Mouse (Mus musculus) MEL (cell line): ENCODE data around the gene Hnf1b. TPM values are rescaled to one million over a fixed set of nuclear protein-coding genes. Genes with fewer than 3 reads are reported as not detected.

ENCODE experiments used
- DNase-seq: peaks from one replicate; pipeline ENCODE4 v3.0.0; 2011; ENCODE audit warnings: low read depth, low spot score
- H3K27ac ChIP-seq: 2 replicates; pipeline ENCODE4 v1.5.1; 2012; ENCODE audit warnings: low read depth, mild to moderate bottlenecking, control low read depth, low read length, moderate library complexity; ENCODE audit not compliant: control insufficient read depth
- H3K27me3 ChIP-seq, 2 experiments: fragments of 150-350 bp in 1 of 2; sonication (generic) in 1 of 2; 2 replicates each; pipeline ENCODE4 v1.6.1; 2012; ENCODE audit warnings: low read length in 2 of 2, mild to moderate bottlenecking in 2 of 2, improper control_type of control experiment in 1 of 2, moderate library complexity in 1 of 2; ENCODE audit not compliant: insufficient read depth in 2 of 2, control insufficient read depth in 1 of 2
- H3K36me3 ChIP-seq, 2 experiments: 2 replicates each; pipeline ENCODE4 v1.6.1; 2012 to 2014; ENCODE audit warnings: low read length in 2 of 2, improper control_type of control experiment in 1 of 2, inconsistent platforms in 1 of 2, mild to moderate bottlenecking in 1 of 2; ENCODE audit not compliant: insufficient read depth in 2 of 2, control insufficient read depth in 1 of 2
- H3K4me1 ChIP-seq, 2 experiments: fragments of 150-350 bp in 1 of 2; sonication (generic) in 1 of 2; 2 replicates each; pipeline ENCODE4 v1.6.1; 2012; ENCODE audit warnings: low read length in 2 of 2, improper control_type of control experiment in 1 of 2, mild to moderate bottlenecking in 1 of 2; ENCODE audit not compliant: insufficient read depth in 2 of 2, control insufficient read depth in 1 of 2
- H3K4me3 ChIP-seq, 2 experiments: fragments of 150-350 bp in 1 of 2; sonication (generic) in 1 of 2; 2 replicates each; pipeline ENCODE4 v1.5.1; 2012; ENCODE audit warnings: low read depth in 2 of 2, low read length in 2 of 2, mild to moderate bottlenecking in 2 of 2, moderate library complexity in 2 of 2, control low read depth in 1 of 2, improper control_type of control experiment in 1 of 2; ENCODE audit not compliant: control insufficient read depth in 1 of 2, insufficient read depth in 1 of 2
- H3K79me2 ChIP-seq: 2 replicates; pipeline ENCODE4 v1.6.1; 2012; ENCODE audit warnings: mild to moderate bottlenecking, low read length, moderate library complexity; ENCODE audit not compliant: control insufficient read depth, poor library complexity, insufficient read depth
- H3K9ac ChIP-seq: 2 replicates; pipeline ENCODE4 v1.6.1; 2012; ENCODE audit warnings: low read depth, mild to moderate bottlenecking, control low read depth, low read length, moderate library complexity; ENCODE audit not compliant: control insufficient read depth, poor library complexity, severe bottlenecking
- H3K9me3 ChIP-seq: fragments of 150-350 bp; sonication (generic); replicated peaks from 2 replicates; pipeline ENCODE4 v1.6.1; 2012; ENCODE audit warnings: mild to moderate bottlenecking, low read length, improper control_type of control experiment, moderate library complexity; ENCODE audit not compliant: insufficient read depth
- BHLHE40 ChIP-seq: IDR thresholded peaks from 2 replicates; pipeline ENCODE4 v1.6.1; 2012; ENCODE audit warnings: low read depth, mild to moderate bottlenecking, inconsistent platforms, low read length, improper control_type of control experiment, borderline replicate concordance
- CHD1 ChIP-seq: IDR thresholded peaks from 2 replicates; pipeline ENCODE4 v1.6.1; 2012; ENCODE audit warnings: low read depth, mild to moderate bottlenecking, inconsistent platforms, low read length, improper control_type of control experiment
- CHD2 ChIP-seq: IDR thresholded peaks from 2 replicates; pipeline ENCODE4 v1.6.1; 2011; ENCODE audit warnings: low read length, improper control_type of control experiment
- CTCF ChIP-seq, 3 experiments: IDR thresholded peaks in 2 of 3; conservative IDR thresholded peaks in 1 of 3; 2 replicates each; pipeline ENCODE4 v1.5.1; 2011 to 2012; ENCODE audit warnings: low read length in 3 of 3, low read depth in 2 of 3, mild to moderate bottlenecking in 2 of 3, improper control_type of control experiment in 1 of 3, inconsistent platforms in 1 of 3, mixed read lengths in 1 of 3, moderate library complexity in 1 of 3; ENCODE audit not compliant: control insufficient read depth in 1 of 3, insufficient read depth in 1 of 3, poor library complexity in 1 of 3, severe bottlenecking in 1 of 3
- ELF1 ChIP-seq: IDR thresholded peaks from 2 replicates; pipeline ENCODE4 v1.6.1; 2014; ENCODE audit warnings: low read depth, mild to moderate bottlenecking, inconsistent platforms, low read length, improper control_type of control experiment, moderate library complexity
- EP300 ChIP-seq, 2 experiments: IDR thresholded peaks; 2 replicates each; pipeline ENCODE4 v1.6.1; 2011; ENCODE audit warnings: improper control_type of control experiment in 2 of 2, low read length in 2 of 2, low read depth in 1 of 2, mild to moderate bottlenecking in 1 of 2
- ETS1 ChIP-seq: IDR thresholded peaks from 2 replicates; pipeline ENCODE4 v1.6.1; 2012; ENCODE audit warnings: low read depth, mild to moderate bottlenecking, inconsistent platforms, low read length, improper control_type of control experiment, moderate library complexity
- GATA1 ChIP-seq: IDR thresholded peaks from 2 replicates; pipeline ENCODE4 v1.6.1; 2011; ENCODE audit warnings: low read depth, low read length, improper control_type of control experiment
- HCFC1 ChIP-seq: IDR thresholded peaks from 2 replicates; pipeline ENCODE4 v1.6.1; 2012; ENCODE audit warnings: low read depth, mild to moderate bottlenecking, inconsistent platforms, low read length, improper control_type of control experiment, moderate library complexity
- KAT2A ChIP-seq: conservative IDR thresholded peaks from 2 replicates; pipeline ENCODE4 v1.6.1; 2012; ENCODE audit warnings: low read depth, low read length, improper control_type of control experiment, inconsistent platforms
- MAX ChIP-seq: IDR thresholded peaks from 2 replicates; pipeline ENCODE4 v1.6.1; 2011; ENCODE audit warnings: low read length, improper control_type of control experiment
- MEF2A ChIP-seq: IDR thresholded peaks from 2 replicates; pipeline ENCODE4 v1.6.1; 2014; ENCODE audit warnings: low read depth, mild to moderate bottlenecking, inconsistent platforms, low read length, improper control_type of control experiment; ENCODE audit not compliant: poor library complexity, insufficient replicate concordance, severe bottlenecking; ENCODE audit errors: extremely low read depth
- MXI1 ChIP-seq: IDR thresholded peaks from 2 replicates; pipeline ENCODE4 v1.6.1; 2011; ENCODE audit warnings: mild to moderate bottlenecking, low read depth, low read length, improper control_type of control experiment
- MYB ChIP-seq: IDR thresholded peaks from 2 replicates; pipeline ENCODE4 v1.6.1; 2011; ENCODE audit warnings: mild to moderate bottlenecking, low read depth, low read length, improper control_type of control experiment
- NRF1 ChIP-seq: IDR thresholded peaks from 2 replicates; pipeline ENCODE4 v1.6.1; 2014; ENCODE audit warnings: low read depth, mild to moderate bottlenecking, inconsistent platforms, low read length, improper control_type of control experiment, moderate library complexity; ENCODE audit not compliant: poor library complexity, insufficient read depth, severe bottlenecking
- POLR2A ChIP-seq, 2 experiments: IDR thresholded peaks; 2 replicates each; pipeline ENCODE4 v1.6.1; 2011 to 2012; ENCODE audit warnings: low read length in 2 of 2, mild to moderate bottlenecking in 2 of 2, control low read depth in 1 of 2, improper control_type of control experiment in 1 of 2, low read depth in 1 of 2, moderate library complexity in 1 of 2; ENCODE audit not compliant: control insufficient read depth in 1 of 2, insufficient read depth in 1 of 2, poor library complexity in 1 of 2
- POLR2AphosphoS2 ChIP-seq: IDR thresholded peaks from 2 replicates; pipeline ENCODE4 v1.6.1; 2011; ENCODE audit warnings: low read length, improper control_type of control experiment
- RAD21 ChIP-seq: IDR thresholded peaks from 2 replicates; pipeline ENCODE4 v1.6.1; 2011; ENCODE audit warnings: mild to moderate bottlenecking, low read depth, low read length, improper control_type of control experiment
- RCOR1 ChIP-seq: IDR thresholded peaks from 2 replicates; pipeline ENCODE4 v1.6.1; 2012; ENCODE audit warnings: low read depth, mild to moderate bottlenecking, inconsistent platforms, low read length, improper control_type of control experiment
- SIN3A ChIP-seq: IDR thresholded peaks from 2 replicates; pipeline ENCODE4 v1.6.1; 2012; ENCODE audit warnings: low read length, improper control_type of control experiment, inconsistent platforms
- TBP ChIP-seq: IDR thresholded peaks from 2 replicates; pipeline ENCODE4 v1.8.0; 2011; ENCODE audit warnings: low read depth, low read length, improper control_type of control experiment
- TCF12 ChIP-seq: IDR thresholded peaks from 2 replicates; pipeline ENCODE4 v1.6.1; 2014; ENCODE audit warnings: low read depth, mild to moderate bottlenecking, inconsistent platforms, low read length, improper control_type of control experiment, moderate library complexity
- UBTF ChIP-seq: IDR thresholded peaks from 2 replicates; pipeline ENCODE4 v1.6.1; 2012; ENCODE audit warnings: low read depth, mild to moderate bottlenecking, inconsistent platforms, low read length, improper control_type of control experiment, moderate library complexity, borderline replicate concordance; ENCODE audit not compliant: insufficient read depth
- USF1 ChIP-seq: IDR thresholded peaks from 2 replicates; pipeline ENCODE4 v1.6.1; 2014; ENCODE audit warnings: low read depth, mild to moderate bottlenecking, inconsistent platforms, low read length, improper control_type of control experiment, moderate library complexity
- USF2 ChIP-seq, 2 experiments: IDR thresholded peaks; 2 replicates each; pipeline ENCODE4 v1.6.1; 2011 to 2012; ENCODE audit warnings: improper control_type of control experiment in 2 of 2, low read length in 2 of 2, borderline replicate concordance in 1 of 2, inconsistent platforms in 1 of 2, low read depth in 1 of 2, mild to moderate bottlenecking in 1 of 2; ENCODE audit not compliant: insufficient read depth in 1 of 2
- ZC3H11A ChIP-seq: IDR thresholded peaks from 2 replicates; pipeline ENCODE4 v1.6.1; 2012; ENCODE audit warnings: low read depth, mild to moderate bottlenecking, inconsistent platforms, low read length, improper control_type of control experiment
- ZKSCAN1 ChIP-seq: IDR thresholded peaks from 2 replicates; pipeline ENCODE4 v1.6.1; 2012; ENCODE audit warnings: low read depth, mild to moderate bottlenecking, inconsistent platforms, low read length, improper control_type of control experiment, moderate library complexity
- ZNF384 ChIP-seq: IDR thresholded peaks from 2 replicates; pipeline ENCODE4 v1.6.1; 2012; ENCODE audit warnings: low read depth, mild to moderate bottlenecking, inconsistent platforms, low read length, improper control_type of control experiment
- polyA plus RNA-seq, 2 experiments: library from polyadenylated mRNA; stranded (reverse) in 1 of 2; unstranded in 1 of 2; fragments of >175 nt in 1 of 2; fragments of >200 nt in 1 of 2; gene quantifications; 2 replicates each; pipeline versions ENCODE4 v1.2.1 to v1.2.4; 2012; ENCODE audit warnings: low replicate concordance in 2 of 2, low read depth in 1 of 2; ENCODE audit not compliant: insufficient read length in 2 of 2, insufficient read depth in 1 of 2, missing spikeins in 1 of 2
- total RNA-seq: library from RNA; depleted of rRNA; stranded (reverse); fragments of 300-350 nt; gene quantifications from 2 replicates; pipeline ENCODE4 v1.2.3, GENCODE M21; 2012

The Hnf1b gene
- total and polyA plus RNA-seq, 3 experiments, result not detected

DNA sequence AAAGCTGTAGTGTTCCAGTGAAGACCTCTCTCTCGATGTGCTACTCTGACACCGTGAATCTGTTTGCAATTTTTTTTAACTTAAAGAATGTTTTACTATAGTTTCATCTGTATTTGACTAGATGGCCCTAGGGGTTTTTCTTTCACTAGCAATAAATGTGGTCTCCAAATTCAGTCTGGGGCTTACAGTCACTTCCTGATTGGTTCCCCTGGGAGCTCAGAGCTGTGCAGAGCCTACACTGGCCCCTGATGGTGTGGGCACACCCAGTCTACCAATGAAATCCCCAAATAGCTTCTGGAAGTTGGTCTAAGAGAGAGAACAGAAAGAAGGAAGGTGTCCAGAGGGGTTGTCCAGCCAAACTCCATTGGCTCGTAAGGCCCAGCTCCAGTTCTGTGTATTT lies 23.7 kb upstream of the Hnf1b start:
- H3K9me3 ChIP-seq, result no peaks in the 10 kb centered on the region
- no peaks in the 10 kb centered on the region for H3K4me1 ChIP-seq
- no peak for DNase-seq
- no peak overlapping the region for H3K27ac ChIP-seq
- H3K9ac ChIP-seq, result no peak overlapping the region
- no peak overlapping the region for H3K4me3 ChIP-seq
- no peaks in the 10 kb centered on the region for H3K36me3 ChIP-seq
- peaks cover 4 to 7% of the 10 kb centered on the region in 2 experiments; a peak in 3 of 4 replicates for H3K27me3 ChIP-seq
- no peaks in the 10 kb centered on the region for H3K79me2 ChIP-seq
- TF ChIP-seq RAD21 (no peak), POLR2A (IDR thresholded peaks at IDR 0.05; ENCODE audit: control insufficient read depth in 1 of 2, insufficient read depth in 1 of 2, low read depth in 1 of 2, low read length in 2 of 2, poor library complexity in 1 of 2) (no peak), BHLHE40 (no peak), CHD2 (no peak), KAT2A (no peak), HCFC1 (no peak), USF1 (no peak), CHD1 (no peak), MAX (no peak), ZNF384 (no peak), ELF1 (no peak), RCOR1 (no peak), TCF12 (no peak), USF2 (IDR thresholded peaks at IDR 0.05; ENCODE audit: borderline replicate concordance in 1 of 2, insufficient read depth in 1 of 2, low read depth in 1 of 2, low read length in 2 of 2) (no peak), TBP (no peak)

- Histone ChIP-seq H3K36me3 (no peaks in the 10 kb centered on the region), H3K27ac (no peak overlapping the region), H3K9me3 (no peaks in the 10 kb centered on the region), H3K4me1 (no peaks in the 10 kb centered on the region), H3K9ac (no peak overlapping the region), H3K27me3 (peaks cover 2 to 3% of the 10 kb centered on the region in 2 experiments; a peak in 3 of 4 replicates), H3K4me3 (no peak overlapping the region), H3K79me2 (no peaks in the 10 kb centered on the region)
- TF ChIP-seq NRF1, result no peak
- TF ChIP-seq CHD1, result no peak
- no peak for TF ChIP-seq POLR2AphosphoS2
- TF ChIP-seq MEF2A, result no peak
- no peak for TF ChIP-seq MAX
- no peak for TF ChIP-seq ZC3H11A
- TF ChIP-seq GATA1, result no peak
- no peak for TF ChIP-seq SIN3A
- no peak for TF ChIP-seq POLR2A (IDR thresholded peaks at IDR 0.05; ENCODE audit: control insufficient read depth in 1 of 2, insufficient read depth in 1 of 2, low read depth in 1 of 2, low read length in 2 of 2, poor library complexity in 1 of 2)
- no peak for TF ChIP-seq ETS1
- TF ChIP-seq EP300 (IDR thresholded peaks at IDR 0.05; ENCODE audit: low read depth in 1 of 2, low read length in 2 of 2), result no peak
- TF ChIP-seq CTCF (IDR thresholded peaks at IDR 0.05 in 2 of 3, conservative IDR thresholded peaks at IDR 0.05 in 1 of 3; ENCODE audit: control insufficient read depth in 1 of 3, insufficient read depth in 1 of 3, low read depth in 2 of 3, low read length in 3 of 3, poor library complexity in 1 of 3, severe bottlenecking in 1 of 3), result no peak
- no peak for TF ChIP-seq MXI1
- no peak for TF ChIP-seq BHLHE40
- TF ChIP-seq ZKSCAN1, result no peak
- TF ChIP-seq MYB, result no peak
- TF ChIP-seq UBTF, result no peak
- no peak for DNase-seq
These were observed 21.2 kb upstream of the Hnf1b start for GRCm38 (mm10) chr11:83828553-83829142.
